Mouse (Mus musculus): ENCODE data around the gene Nr6a1. TPM values are rescaled to one million over a fixed set of nuclear protein-coding genes. Genes with fewer than 3 reads are reported as not detected.

The Nr6a1 gene
- polyA plus RNA-seq, 1 experiment from 2014 or later = 3.3 TPM

GRCm38 (mm10) chr2:38941426-38941825 is 13.9 kb upstream of the Nr6a1 start:
- Histone ChIP-seq H3K27me3 (ENCODE audit: control insufficient read depth, insufficient read depth, low read length) (no peaks in the 10 kb centered on the region), H3K4me3 (ENCODE audit: low read depth, low read length) (no peak overlapping the region), H3K27ac (ENCODE audit: low read depth, low read length) (no peak overlapping the region), H3K4me2 (ENCODE audit: low read depth, low read length) (no peak overlapping the region), H3K4me1 (ENCODE audit: control insufficient read depth, insufficient read depth, low read length) (no peaks in the 10 kb centered on the region), H3K36me3 (ENCODE audit: control insufficient read depth, insufficient read depth, low read length) (no peaks in the 10 kb centered on the region), H3K9ac (replicated peaks; ENCODE audit: low read depth, low read length) (no peak overlapping the region), H3K9me3 (ENCODE audit: control insufficient read depth, low read length) (no peaks in the 10 kb centered on the region)
- no peak for ATAC-seq (ENCODE audit: low read depth)
- WGBS = 91% methylated on average over 14 of the region's 14 CpGs

GRCm38 (mm10) chr2:38939047-38939446 is 11.6 kb upstream of the Nr6a1 start:
- 71% methylated on average over 2 of the region's 2 CpGs for WGBS
- no peak overlapping the region for H3K4me3 ChIP-seq (ENCODE audit: low read depth, low read length)
- ATAC-seq (ENCODE audit: low read depth) = no peak
- no peak overlapping the region for H3K4me2 ChIP-seq (ENCODE audit: low read depth, low read length)
- no peak overlapping the region for H3K9ac ChIP-seq (replicated peaks; ENCODE audit: low read depth, low read length)
- H3K36me3 ChIP-seq (ENCODE audit: control insufficient read depth, insufficient read depth, low read length) = no peaks in the 10 kb centered on the region
- H3K27me3 ChIP-seq (ENCODE audit: control insufficient read depth, insufficient read depth, low read length) = no peaks in the 10 kb centered on the region
- H3K9me3 ChIP-seq (ENCODE audit: control insufficient read depth, low read length) = no peaks in the 10 kb centered on the region
- H3K4me1 ChIP-seq (ENCODE audit: control insufficient read depth, insufficient read depth, low read length) = no peaks in the 10 kb centered on the region
- H3K27ac ChIP-seq (ENCODE audit: low read depth, low read length) = no peak overlapping the region

DNA sequence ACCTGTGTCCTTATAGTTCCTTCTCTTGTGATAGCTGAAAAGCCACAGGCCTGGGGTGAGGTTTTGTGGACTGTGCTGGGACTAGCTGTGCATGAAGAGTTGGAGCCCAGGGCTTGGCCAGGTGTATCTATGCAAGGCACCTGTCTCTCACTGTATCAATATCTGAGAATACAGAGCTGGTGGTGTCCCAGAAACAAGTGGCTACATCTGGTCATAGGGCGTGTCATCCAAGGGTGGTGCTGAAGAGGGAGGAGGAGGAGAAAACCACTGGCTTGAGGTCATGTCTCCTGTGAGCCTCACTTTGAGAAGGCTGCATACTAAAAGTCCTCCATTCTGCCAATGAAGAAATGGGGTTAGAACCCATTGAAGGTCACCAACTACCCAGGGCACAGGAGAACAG is 10.5 kb upstream of the Nr6a1 start:
- Histone ChIP-seq H3K27ac (ENCODE audit: low read depth, low read length) (no peak overlapping the region), H3K4me1 (ENCODE audit: control insufficient read depth, insufficient read depth, low read length) (no peaks in the 10 kb centered on the region), H3K4me3 (ENCODE audit: low read depth, low read length) (no peak overlapping the region), H3K27me3 (ENCODE audit: control insufficient read depth, insufficient read depth, low read length) (no peaks in the 10 kb centered on the region), H3K9ac (replicated peaks; ENCODE audit: low read depth, low read length) (no peak overlapping the region), H3K9me3 (ENCODE audit: control insufficient read depth, low read length) (no peaks in the 10 kb centered on the region), H3K4me2 (ENCODE audit: low read depth, low read length) (no peak overlapping the region), H3K36me3 (ENCODE audit: control insufficient read depth, insufficient read depth, low read length) (no peaks in the 10 kb centered on the region)
- ATAC-seq (ENCODE audit: low read depth) = no peak
- 86% methylated on average over 1 of the region's 1 CpGs for WGBS

DNA sequence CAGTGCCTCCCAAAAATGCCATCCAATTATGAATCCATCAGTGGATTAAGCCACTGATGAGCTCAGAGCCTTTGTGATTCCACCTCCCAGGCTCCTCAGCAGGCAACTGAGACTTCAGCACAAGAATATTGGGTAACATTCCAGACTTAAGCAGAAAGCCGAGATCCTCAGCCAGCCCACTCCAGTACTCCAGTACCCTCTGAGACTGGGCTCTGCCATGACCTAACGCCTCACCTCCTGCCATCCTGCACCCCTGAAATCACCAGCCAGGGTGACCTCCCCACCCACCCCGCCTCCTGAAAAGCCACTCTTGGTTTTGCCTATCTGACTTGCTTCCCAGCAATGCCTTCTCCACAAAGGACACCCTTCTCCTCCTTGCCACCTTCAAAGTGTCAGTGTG is 9.9 kb upstream of the Nr6a1 start:
- WGBS = 89% methylated on average over 3 of the region's 3 CpGs
- H3K4me2 ChIP-seq (ENCODE audit: low read depth, low read length) = no peak overlapping the region
- H3K9me3 ChIP-seq (ENCODE audit: control insufficient read depth, low read length) = no peaks in the 10 kb centered on the region
- no peak overlapping the region for H3K27ac ChIP-seq (ENCODE audit: low read depth, low read length)
- no peaks in the 10 kb centered on the region for H3K27me3 ChIP-seq (ENCODE audit: control insufficient read depth, insufficient read depth, low read length)
- H3K9ac ChIP-seq (replicated peaks; ENCODE audit: low read depth, low read length) = no peak overlapping the region
- no peak for ATAC-seq (ENCODE audit: low read depth)
- H3K4me3 ChIP-seq (ENCODE audit: low read depth, low read length) = no peak overlapping the region
- no peaks in the 10 kb centered on the region for H3K4me1 ChIP-seq (ENCODE audit: control insufficient read depth, insufficient read depth, low read length)
- H3K36me3 ChIP-seq (ENCODE audit: control insufficient read depth, insufficient read depth, low read length) = no peaks in the 10 kb centered on the region

DNA sequence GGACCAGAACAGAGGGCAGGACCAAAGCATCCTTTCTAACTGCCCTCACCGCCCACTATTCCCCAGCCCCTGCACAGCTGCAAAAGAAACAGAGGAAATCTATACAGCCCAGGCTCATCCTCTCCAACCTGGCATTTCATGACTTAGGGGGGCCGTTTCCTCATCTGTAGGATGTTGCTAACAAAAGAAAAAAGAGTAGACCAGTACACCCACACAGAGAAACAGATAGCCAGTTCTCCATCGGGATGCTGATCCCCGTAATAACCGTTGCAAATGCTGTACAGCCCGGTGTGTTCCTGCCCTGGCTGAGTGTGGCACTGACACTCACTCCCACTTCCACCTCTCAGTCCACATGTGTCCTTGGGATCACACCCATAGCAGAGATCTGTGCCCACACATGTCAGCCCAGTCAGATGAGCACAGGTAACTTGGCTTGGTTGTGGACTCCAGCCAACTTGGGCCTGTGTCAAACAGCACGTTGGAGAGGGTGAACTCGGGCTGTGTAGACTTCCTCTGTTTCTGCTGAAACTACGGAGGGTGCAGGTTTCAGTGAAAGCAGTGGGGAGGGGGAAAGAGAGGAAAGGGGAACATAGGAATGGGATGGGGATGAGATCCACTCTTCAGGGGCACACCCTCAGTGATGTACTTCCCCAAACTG is 9.4 kb upstream of the Nr6a1 start:
- Histone ChIP-seq H3K9me3 (ENCODE audit: control insufficient read depth, low read length) (no peaks in the 10 kb centered on the region), H3K27me3 (ENCODE audit: control insufficient read depth, insufficient read depth, low read length) (no peaks in the 10 kb centered on the region), H3K4me2 (ENCODE audit: low read depth, low read length) (no peak overlapping the region), H3K27ac (ENCODE audit: low read depth, low read length) (no peak overlapping the region), H3K4me3 (ENCODE audit: low read depth, low read length) (no peak overlapping the region), H3K36me3 (ENCODE audit: control insufficient read depth, insufficient read depth, low read length) (no peaks in the 10 kb centered on the region), H3K4me1 (ENCODE audit: control insufficient read depth, insufficient read depth, low read length) (no peaks in the 10 kb centered on the region), H3K9ac (replicated peaks; ENCODE audit: low read depth, low read length) (no peak overlapping the region)
- no peak for ATAC-seq (ENCODE audit: low read depth)
- 79% methylated on average over 9 of the region's 9 CpGs for WGBS

GRCm38 (mm10) chr2:38934936-38935335 is 7.4 kb upstream of the Nr6a1 start:
- WGBS = 61% methylated on average over 5 of the region's 5 CpGs
- Histone ChIP-seq H3K36me3 (ENCODE audit: control insufficient read depth, insufficient read depth, low read length) (no peaks in the 10 kb centered on the region), H3K27ac (ENCODE audit: low read depth, low read length) (no peak overlapping the region), H3K9me3 (ENCODE audit: control insufficient read depth, low read length) (no peaks in the 10 kb centered on the region), H3K4me1 (ENCODE audit: control insufficient read depth, insufficient read depth, low read length) (0 out of 2 replicates have a peak, but pooled peaks cover 3% of the 10 kb centered on the region), H3K4me2 (ENCODE audit: low read depth, low read length) (no peak overlapping the region), H3K9ac (replicated peaks; ENCODE audit: low read depth, low read length) (no peak overlapping the region), H3K27me3 (ENCODE audit: control insufficient read depth, insufficient read depth, low read length) (no peaks in the 10 kb centered on the region), H3K4me3 (ENCODE audit: low read depth, low read length) (no peak overlapping the region)
- no peak for ATAC-seq (ENCODE audit: low read depth)

DNA sequence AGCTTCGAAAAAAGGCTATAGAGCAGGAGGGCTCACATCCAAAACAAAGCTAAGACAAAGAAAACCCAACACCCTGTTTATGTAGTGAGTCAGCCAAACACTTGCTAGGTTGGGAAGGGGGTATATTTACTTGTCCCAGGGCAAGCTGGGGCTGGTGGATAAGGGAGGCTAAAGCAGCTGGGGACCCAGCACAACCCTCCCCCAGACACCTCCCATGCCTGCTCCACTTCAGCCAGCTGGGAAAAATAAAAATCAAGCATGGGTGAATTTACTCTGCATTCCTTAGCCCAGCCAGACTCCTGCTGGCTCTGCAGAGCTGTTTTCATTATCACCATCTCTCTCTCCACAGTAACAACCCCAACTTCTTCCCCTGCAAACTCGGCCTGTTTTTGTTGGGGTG is 6.4 kb upstream of the Nr6a1 start:
- Histone ChIP-seq H3K27ac (ENCODE audit: low read depth, low read length) (peak overlapping the region; percentile 7; the same call in 1 of the 2 replicates), H3K27me3 (ENCODE audit: control insufficient read depth, insufficient read depth, low read length) (no peaks in the 10 kb centered on the region), H3K9ac (replicated peaks; ENCODE audit: low read depth, low read length) (no peak overlapping the region), H3K4me3 (ENCODE audit: low read depth, low read length) (no peak overlapping the region), H3K9me3 (ENCODE audit: control insufficient read depth, low read length) (no peaks in the 10 kb centered on the region), H3K4me2 (ENCODE audit: low read depth, low read length) (peak overlapping the region; percentile 8; the same call in 1 of the 2 replicates), H3K4me1 (ENCODE audit: control insufficient read depth, insufficient read depth, low read length) (0 out of 2 replicates have a peak, but pooled peaks cover 3% of the 10 kb centered on the region), H3K36me3 (ENCODE audit: control insufficient read depth, insufficient read depth, low read length) (no peaks in the 10 kb centered on the region)
- WGBS = 20% methylated on average over 2 of the region's 2 CpGs
- ATAC-seq (ENCODE audit: low read depth) = no peak

- no peaks in the 10 kb centered on the region for H3K36me3 ChIP-seq (ENCODE audit: control insufficient read depth, insufficient read depth, low read length)
- ATAC-seq (ENCODE audit: low read depth) = peak; percentile 71
- H3K4me2 ChIP-seq (ENCODE audit: low read depth, low read length) = peak within 1 kb of the TSS; percentile 78
- no peaks in the 10 kb centered on the region for H3K9me3 ChIP-seq (ENCODE audit: control insufficient read depth, low read length)
- H3K9ac ChIP-seq (replicated peaks; ENCODE audit: low read depth, low read length) = peak within 1 kb of the TSS; percentile 44
- 8% methylated on average over 29 of the region's 32 CpGs for WGBS
- peak within 1 kb of the TSS; percentile 33 for H3K4me3 ChIP-seq (ENCODE audit: low read depth, low read length)
- 0 out of 2 replicates have a peak, but pooled peaks cover 3% of the 10 kb centered on the region for H3K4me1 ChIP-seq (ENCODE audit: control insufficient read depth, insufficient read depth, low read length)
- no peaks in the 10 kb centered on the region for H3K27me3 ChIP-seq (ENCODE audit: control insufficient read depth, insufficient read depth, low read length)
- H3K27ac ChIP-seq (ENCODE audit: low read depth, low read length) = no peak within 1 kb of the TSS
These were observed 4.6 kb upstream of the Nr6a1 start, which contains the start of gene Olfml2a for GRCm38 (mm10) chr2:38931851-38932667. Gene Olfml2a (plus strand): TSS chr2:38931978.

DNA sequence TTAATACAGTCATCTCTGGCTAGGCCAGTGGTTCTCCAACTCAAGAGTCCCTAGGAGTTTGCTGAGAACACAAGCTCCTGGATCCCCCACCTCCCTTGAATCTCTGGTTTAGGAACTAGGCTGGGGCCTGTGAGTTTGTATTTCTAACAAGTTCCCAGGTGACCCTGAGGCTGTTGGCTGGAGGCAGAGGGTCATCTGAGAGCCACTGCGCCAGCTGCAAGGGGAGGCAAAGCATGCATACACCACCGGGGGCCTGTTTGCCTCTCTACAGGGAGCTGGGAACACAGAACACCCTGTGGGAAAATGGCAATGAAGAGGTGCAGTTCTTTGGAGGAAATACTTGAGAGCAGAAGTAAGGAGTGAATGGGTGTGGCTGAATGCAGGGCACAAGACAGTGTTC is 2.8 kb upstream of the Nr6a1 start:
- no peak overlapping the region for H3K4me2 ChIP-seq (ENCODE audit: low read depth, low read length)
- no peak overlapping the region for H3K27ac ChIP-seq (ENCODE audit: low read depth, low read length)
- no peak overlapping the region for H3K9ac ChIP-seq (replicated peaks; ENCODE audit: low read depth, low read length)
- H3K36me3 ChIP-seq (ENCODE audit: control insufficient read depth, insufficient read depth, low read length) = no peaks in the 10 kb centered on the region
- ATAC-seq (ENCODE audit: low read depth) = no peak
- H3K27me3 ChIP-seq (ENCODE audit: control insufficient read depth, insufficient read depth, low read length) = no peaks in the 10 kb centered on the region
- 0 out of 2 replicates have a peak, but pooled peaks cover 3% of the 10 kb centered on the region for H3K4me1 ChIP-seq (ENCODE audit: control insufficient read depth, insufficient read depth, low read length)
- 58% methylated on average over 2 of the region's 2 CpGs for WGBS
- no peak overlapping the region for H3K4me3 ChIP-seq (ENCODE audit: low read depth, low read length)
- H3K9me3 ChIP-seq (ENCODE audit: control insufficient read depth, low read length) = no peaks in the 10 kb centered on the region
